23 mouse cellular contexts compared by ENCODE assay signal in genomic region chr7:100960462-100960861, GRCm38 (mm10).
"Had no signal": no experiment of that assay in that cellular context is flagged by ENCODE, and none has a peak within 500 bp of the region (broad histone marks: within the 10 kb centered on the region; RNA-seq: fewer than 3 reads in every experiment).

No protein-coding gene starts in this region.

- DNase-seq: gastrocnemius, postnatal 14 days; gastrocnemius, postnatal 36 days; heart, postnatal 14 days; heart, postnatal 36 days; kidney, adult 11 months; kidney, adult 9 months; kidney, postnatal 14 days; kidney, postnatal 36 days; layer of hippocampus, postnatal 36 days; left cerebral cortex, postnatal 4 days had no signal

- H3K4me1 ChIP-seq: hindbrain, embryonic 15.5 days; limb, embryonic 15.5 days; liver, embryonic 12.5 days had no signal

- H3K4me3 ChIP-seq: heart, adult 2 months; heart, embryonic 13.5 days; heart, embryonic 15.5 days; hindbrain, embryonic 13.5 days; hindbrain, embryonic 15.5 days; kidney, embryonic 15.5 days; limb, embryonic 13.5 days; limb, embryonic 15.5 days; liver, embryonic 12.5 days had no signal

- H3K36me3 ChIP-seq: heart, embryonic 13.5 days; heart, embryonic 15.5 days; hindbrain, embryonic 13.5 days; hindbrain, embryonic 15.5 days; kidney, embryonic 15.5 days; limb, embryonic 13.5 days; limb, embryonic 15.5 days; liver, embryonic 12.5 days had no signal

- ATAC-seq: hindbrain, postnatal 0 days; liver, embryonic 12.5 days had no signal

- H3K4me2 ChIP-seq: heart, embryonic 11.5 days; heart, embryonic 13.5 days; heart, embryonic 15.5 days; hindbrain, embryonic 13.5 days; hindbrain, embryonic 15.5 days; kidney, embryonic 15.5 days; limb, embryonic 13.5 days; limb, embryonic 15.5 days; liver, embryonic 12.5 days had no signal

- H3K9ac ChIP-seq: heart, embryonic 13.5 days; heart, embryonic 15.5 days; hindbrain, embryonic 13.5 days; hindbrain, embryonic 15.5 days; kidney, embryonic 15.5 days; limb, embryonic 13.5 days; limb, embryonic 15.5 days; liver, embryonic 12.5 days; liver, embryonic 14.5 days had no signal

- H3K9me3 ChIP-seq: heart, embryonic 13.5 days; heart, embryonic 15.5 days; hindbrain, embryonic 13.5 days; hindbrain, embryonic 15.5 days; kidney, embryonic 15.5 days; limb, embryonic 15.5 days; liver, embryonic 12.5 days had no signal

- H3K27me3 ChIP-seq: hindbrain, embryonic 13.5 days; hindbrain, embryonic 15.5 days; kidney, embryonic 15.5 days; limb, embryonic 13.5 days; limb, embryonic 15.5 days had no signal

- H3K27ac ChIP-seq: heart, adult 2 months; heart, embryonic 13.5 days; heart, embryonic 15.5 days; hindbrain, embryonic 13.5 days; hindbrain, embryonic 15.5 days; hindbrain, postnatal 0 days; kidney, embryonic 15.5 days; kidney, postnatal 0 days; limb, embryonic 13.5 days; limb, embryonic 15.5 days; liver, embryonic 12.5 days; liver, embryonic 14.5 days had no signal
